Mouse (Mus musculus): Measurements from ENCODE around the gene Vsig8. TPM values are rescaled to one million over a fixed set of nuclear protein-coding genes. Genes with fewer than 3 reads are reported as not detected.

Vsig8 gene
- total RNA-seq (2015), result not detected in 2 replicates
- not detected in 2 replicates for total RNA-seq (2017)

- no peak for ATAC-seq (ENCODE audit: poor library complexity, severe bottlenecking)
These were observed at the start of gene Vsig8 for GRCm38 (mm10) chr1:172555638-172556037. Vsig8 (plus strand) TSS chr1:172555938.

GRCm38 (mm10) chr1:172507001-172507400 lies 48.7 kb upstream of the Vsig8 start:
- 0 out of 2 replicates have a peak, but pooled peaks have one; percentile 9 for ATAC-seq (ENCODE audit: poor library complexity, severe bottlenecking)

GRCm38 (mm10) chr1:172507701-172508100 lies 48.0 kb upstream of the Vsig8 start:
- ATAC-seq (ENCODE audit: poor library complexity, severe bottlenecking), result no peak

- ATAC-seq (ENCODE audit: poor library complexity, severe bottlenecking), result no peak
These were observed 47.6 kb upstream of the Vsig8 start for GRCm38 (mm10) chr1:172508172-172508571.

GRCm38 (mm10) chr1:172509235-172509634 lies 46.5 kb upstream of the Vsig8 start:
- no peak for ATAC-seq (ENCODE audit: poor library complexity, severe bottlenecking)

GRCm38 (mm10) chr1:172509983-172510382 lies 45.8 kb upstream of the Vsig8 start:
- no peak for ATAC-seq (ENCODE audit: poor library complexity, severe bottlenecking)

- no peak for ATAC-seq (ENCODE audit: poor library complexity, severe bottlenecking)
These were observed 45.2 kb upstream of the Vsig8 start for GRCm38 (mm10) chr1:172510421-172510972.

GRCm38 (mm10) chr1:172512962-172513361 lies 42.8 kb upstream of the Vsig8 start:
- ATAC-seq (ENCODE audit: poor library complexity, severe bottlenecking), result peak; percentile 67

- ATAC-seq (ENCODE audit: poor library complexity, severe bottlenecking), result peak; percentile 76
These were observed 42.1 kb upstream of the Vsig8 start for GRCm38 (mm10) chr1:172513525-172514212.

GRCm38 (mm10) chr1:172514213-172514529 lies 41.6 kb upstream of the Vsig8 start:
- ATAC-seq (ENCODE audit: poor library complexity, severe bottlenecking), result no peak

GRCm38 (mm10) chr1:172514551-172515268 lies 41.0 kb upstream of the Vsig8 start:
- no peak for ATAC-seq (ENCODE audit: poor library complexity, severe bottlenecking)

GRCm38 (mm10) chr1:172515396-172515795 lies 40.3 kb upstream of the Vsig8 start:
- ATAC-seq (ENCODE audit: poor library complexity, severe bottlenecking), result peak; percentile 18

GRCm38 (mm10) chr1:172518013-172518412 lies 37.7 kb upstream of the Vsig8 start:
- ATAC-seq (ENCODE audit: poor library complexity, severe bottlenecking), result no peak

GRCm38 (mm10) chr1:172519644-172520043 lies 36.1 kb upstream of the Vsig8 start:
- no peak for ATAC-seq (ENCODE audit: poor library complexity, severe bottlenecking)

- ATAC-seq (ENCODE audit: poor library complexity, severe bottlenecking), result peak; percentile 68
These were observed 34.9 kb upstream of the Vsig8 start, which contains the start of gene Cfap45 for GRCm38 (mm10) chr1:172520576-172521440. Cfap45 (plus strand) TSS chr1:172520801.

- peak; percentile 31 for ATAC-seq (ENCODE audit: poor library complexity, severe bottlenecking)
These were observed 33.2 kb upstream of the Vsig8 start for GRCm38 (mm10) chr1:172522524-172522923.

GRCm38 (mm10) chr1:172523699-172524101 lies 32.0 kb upstream of the Vsig8 start:
- no peak for ATAC-seq (ENCODE audit: poor library complexity, severe bottlenecking)

- peak; percentile 25 for ATAC-seq (ENCODE audit: poor library complexity, severe bottlenecking)
These were observed 30.5 kb upstream of the Vsig8 start for GRCm38 (mm10) chr1:172525027-172525764.

- no peak for ATAC-seq (ENCODE audit: poor library complexity, severe bottlenecking)
These were observed 29.8 kb upstream of the Vsig8 start for GRCm38 (mm10) chr1:172525971-172526370.

GRCm38 (mm10) chr1:172526380-172527081 lies 29.2 kb upstream of the Vsig8 start:
- ATAC-seq (ENCODE audit: poor library complexity, severe bottlenecking), result peak; percentile 37
